Mouse (Mus musculus) MEL (cell line): ENCODE results near the gene Corin.

Source experiments
- CHD1 ChIP-seq: IDR thresholded peaks from 2 replicates; pipeline ENCODE4 v1.6.1; 2012; ENCODE audit warnings: low read depth, mild to moderate bottlenecking, inconsistent platforms, low read length, improper control_type of control experiment
- CTCF ChIP-seq, 3 experiments: IDR thresholded peaks in 2 of 3; conservative IDR thresholded peaks in 1 of 3; 2 replicates each; pipeline ENCODE4 v1.5.1; 2011 to 2012; ENCODE audit warnings: low read length in 3 of 3, low read depth in 2 of 3, mild to moderate bottlenecking in 2 of 3, improper control_type of control experiment in 1 of 3, inconsistent platforms in 1 of 3, mixed read lengths in 1 of 3, moderate library complexity in 1 of 3; ENCODE audit not compliant: control insufficient read depth in 1 of 3, insufficient read depth in 1 of 3, poor library complexity in 1 of 3, severe bottlenecking in 1 of 3
- ELF1 ChIP-seq: IDR thresholded peaks from 2 replicates; pipeline ENCODE4 v1.6.1; 2014; ENCODE audit warnings: low read depth, mild to moderate bottlenecking, inconsistent platforms, low read length, improper control_type of control experiment, moderate library complexity
- EP300 ChIP-seq, 2 experiments: IDR thresholded peaks; 2 replicates each; pipeline ENCODE4 v1.6.1; 2011; ENCODE audit warnings: improper control_type of control experiment in 2 of 2, low read length in 2 of 2, low read depth in 1 of 2, mild to moderate bottlenecking in 1 of 2
- GABPA ChIP-seq: IDR thresholded peaks from 2 replicates; pipeline ENCODE4 v1.6.1; 2012; ENCODE audit warnings: low read depth, mild to moderate bottlenecking, inconsistent platforms, low read length, improper control_type of control experiment, moderate library complexity
- MAX ChIP-seq: IDR thresholded peaks from 2 replicates; pipeline ENCODE4 v1.6.1; 2011; ENCODE audit warnings: low read length, improper control_type of control experiment
- POLR2A ChIP-seq, 2 experiments: IDR thresholded peaks; 2 replicates each; pipeline ENCODE4 v1.6.1; 2011 to 2012; ENCODE audit warnings: low read length in 2 of 2, mild to moderate bottlenecking in 2 of 2, control low read depth in 1 of 2, improper control_type of control experiment in 1 of 2, low read depth in 1 of 2, moderate library complexity in 1 of 2; ENCODE audit not compliant: control insufficient read depth in 1 of 2, insufficient read depth in 1 of 2, poor library complexity in 1 of 2
- POLR2AphosphoS2 ChIP-seq: IDR thresholded peaks from 2 replicates; pipeline ENCODE4 v1.6.1; 2011; ENCODE audit warnings: low read length, improper control_type of control experiment
- POLR2AphosphoS5 ChIP-seq: IDR thresholded peaks from 2 replicates; pipeline ENCODE4 v1.6.1; 2012; ENCODE audit warnings: low read depth, borderline replicate concordance, mild to moderate bottlenecking, inconsistent platforms, low read length, moderate library complexity, mixed read lengths
- RCOR1 ChIP-seq: IDR thresholded peaks from 2 replicates; pipeline ENCODE4 v1.6.1; 2012; ENCODE audit warnings: low read depth, mild to moderate bottlenecking, inconsistent platforms, low read length, improper control_type of control experiment
- TAL1 ChIP-seq: IDR thresholded peaks from 2 replicates; pipeline ENCODE4 v1.6.1; 2012; ENCODE audit warnings: mild to moderate bottlenecking, inconsistent platforms, low read length, moderate library complexity, mixed read lengths
- UBTF ChIP-seq: IDR thresholded peaks from 2 replicates; pipeline ENCODE4 v1.6.1; 2012; ENCODE audit warnings: low read depth, mild to moderate bottlenecking, inconsistent platforms, low read length, improper control_type of control experiment, moderate library complexity, borderline replicate concordance; ENCODE audit not compliant: insufficient read depth
- ZC3H11A ChIP-seq: IDR thresholded peaks from 2 replicates; pipeline ENCODE4 v1.6.1; 2012; ENCODE audit warnings: low read depth, mild to moderate bottlenecking, inconsistent platforms, low read length, improper control_type of control experiment

DNA sequence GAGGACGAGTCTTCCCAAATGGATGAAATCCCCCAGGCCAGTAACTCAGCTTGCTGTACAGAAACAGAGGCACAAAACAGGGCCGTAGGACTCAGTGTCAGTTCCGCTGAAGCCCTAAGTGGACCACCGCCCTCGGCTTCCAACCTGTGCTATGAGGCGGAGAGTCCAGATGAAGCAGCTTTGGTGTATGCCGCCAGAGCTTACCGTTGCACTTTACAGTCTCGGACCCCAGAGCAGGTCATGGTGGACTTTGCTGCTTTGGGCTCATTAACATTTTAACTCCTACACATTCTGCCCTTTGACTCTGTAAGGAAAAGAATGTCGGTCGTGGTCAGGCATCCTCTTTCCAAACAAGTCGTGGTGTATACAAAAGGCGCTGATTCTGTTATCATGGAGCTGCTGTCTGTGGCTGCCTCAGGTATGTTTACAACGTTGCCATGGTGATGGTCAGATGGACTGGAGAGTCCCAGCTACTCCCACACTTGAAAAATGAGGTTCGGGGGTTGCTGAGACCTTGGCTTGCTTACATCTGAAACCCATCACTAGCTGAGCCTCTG is 240.0 kb downstream of the Corin start:
- TF ChIP-seq POLR2A (IDR thresholded peaks at IDR 0.05; ENCODE audit: control insufficient read depth in 1 of 2, insufficient read depth in 1 of 2, low read depth in 1 of 2, low read length in 2 of 2, poor library complexity in 1 of 2): no peak
- TF ChIP-seq CTCF (IDR thresholded peaks at IDR 0.05 in 2 of 3, conservative IDR thresholded peaks at IDR 0.05 in 1 of 3; ENCODE audit: control insufficient read depth in 1 of 3, insufficient read depth in 1 of 3, low read depth in 2 of 3, low read length in 3 of 3, poor library complexity in 1 of 3, severe bottlenecking in 1 of 3): no peak
- no peak for TF ChIP-seq UBTF
- no peak for TF ChIP-seq EP300 (IDR thresholded peaks at IDR 0.05; ENCODE audit: low read depth in 1 of 2, low read length in 2 of 2)
- TF ChIP-seq TAL1: no peak
- TF ChIP-seq ELF1: no peak
- TF ChIP-seq POLR2AphosphoS5: no peak
- no peak for TF ChIP-seq CHD1
- TF ChIP-seq RCOR1: no peak
- no peak for TF ChIP-seq POLR2AphosphoS2
- no peak for TF ChIP-seq MAX
- no peak for TF ChIP-seq GABPA
- no peak for TF ChIP-seq ZC3H11A
